Mouse (Mus musculus): ENCODE results near the gene Cr2. TPM values are rescaled to one million over a fixed set of nuclear protein-coding genes. Genes with fewer than 3 reads are reported as not detected.
A peak's percentile ranks its signal among the peaks of the same experiment; 100 is the strongest.
"Not testable (repeated sequence)": the region's sequence is repeated elsewhere in the genome, so short reads cannot be mapped to it uniquely, and the experiment has no call there.

Cr2 gene
- polyA plus RNA-seq (2014; fragmentation: Nextera tagmentation; extraction: Ambion mirVana), result 0.09 and 0.25 TPM in 2 replicates

- peak; percentile 88 for ATAC-seq (replicated peaks; ENCODE audit: insufficient number of reproducible peaks, low FRiP score, low TSS enrichment)
- Histone ChIP-seq H3K4me3 (ENCODE audit: low read depth, low read length) (peak within 1 kb of the TSS; percentile 35), H3K9ac (ENCODE audit: low read depth, low read length) (peak within 1 kb of the TSS; percentile 60)
Measured at GRCm38 (mm10) chr1:195175980-195176931, at the start of gene Cr2. Cr2 (minus strand) TSS chr1:195176716.

GRCm38 (mm10) chr1:195221781-195222180 lies 45.3 kb upstream of the Cr2 start:
- Histone ChIP-seq H3K9me3 (replicated peaks; ENCODE audit: control insufficient read depth, low read length) (no peaks in the 10 kb centered on the region), H3K27me3 (ENCODE audit: control insufficient read depth, insufficient read depth, low read length) (no peaks in the 10 kb centered on the region), H3K27ac (ENCODE audit: low read depth, low read length) (no peak overlapping the region), H3K4me1 (ENCODE audit: control insufficient read depth, insufficient read depth, low read length) (no peaks in the 10 kb centered on the region), H3K9ac (ENCODE audit: low read depth, low read length) (no peak overlapping the region), H3K36me3 (ENCODE audit: control insufficient read depth, insufficient read depth, low read length) (no peaks in the 10 kb centered on the region), H3K4me2 (no peak overlapping the region), H3K4me3 (ENCODE audit: low read depth, low read length) (no peak overlapping the region)
- 66% methylated on average over 2 of the region's 2 CpGs for WGBS (ENCODE audit: insufficient replicate concordance)
- no peak for ATAC-seq (replicated peaks; ENCODE audit: insufficient number of reproducible peaks, low FRiP score, low TSS enrichment)

More at GRCm38 (mm10) chr1:195175980-195176931, at the start of gene Cr2:
- 9% methylated on average over 20 of the region's 20 CpGs for WGBS (ENCODE audit: insufficient replicate concordance)
- Histone ChIP-seq H3K27ac (ENCODE audit: low read depth, low read length) (no peak within 1 kb of the TSS), H3K36me3 (ENCODE audit: control insufficient read depth, insufficient read depth, low read length) (no peaks in the 10 kb centered on the region), H3K4me1 (ENCODE audit: control insufficient read depth, insufficient read depth, low read length) (no peaks in the 10 kb centered on the region), H3K27me3 (ENCODE audit: control insufficient read depth, insufficient read depth, low read length) (no peaks in the 10 kb centered on the region), H3K9me3 (replicated peaks; ENCODE audit: control insufficient read depth, low read length) (no peaks in the 10 kb centered on the region), H3K4me2 (peak within 1 kb of the TSS; percentile 67)

- H3K4me1 ChIP-seq (ENCODE audit: control insufficient read depth, insufficient read depth, low read length); H3K9me3 ChIP-seq (replicated peaks; ENCODE audit: control insufficient read depth, low read length); H3K27me3 ChIP-seq (ENCODE audit: control insufficient read depth, insufficient read depth, low read length); H3K9ac ChIP-seq (ENCODE audit: low read depth, low read length); H3K36me3 ChIP-seq (ENCODE audit: control insufficient read depth, insufficient read depth, low read length); H3K27ac ChIP-seq (ENCODE audit: low read depth, low read length); ATAC-seq (replicated peaks; ENCODE audit: insufficient number of reproducible peaks, low FRiP score, low TSS enrichment); H3K4me3 ChIP-seq (ENCODE audit: low read depth, low read length): not testable (repeated sequence)
- peak overlapping the region; percentile 40 for H3K4me2 ChIP-seq
- 39% methylated on average over 19 of the region's 19 CpGs for WGBS (ENCODE audit: insufficient replicate concordance)
Measured at GRCm38 (mm10) chr1:195212851-195213250, 36.3 kb upstream of the Cr2 start.

GRCm38 (mm10) chr1:195184746-195185145 lies 8.2 kb upstream of the Cr2 start:
- H3K9ac ChIP-seq (ENCODE audit: low read depth, low read length), result no peak overlapping the region
- no peaks in the 10 kb centered on the region for H3K9me3 ChIP-seq (replicated peaks; ENCODE audit: control insufficient read depth, low read length)
- no peak overlapping the region for H3K27ac ChIP-seq (ENCODE audit: low read depth, low read length)
- no peak overlapping the region for H3K4me2 ChIP-seq
- no peaks in the 10 kb centered on the region for H3K4me1 ChIP-seq (ENCODE audit: control insufficient read depth, insufficient read depth, low read length)
- no peaks in the 10 kb centered on the region for H3K27me3 ChIP-seq (ENCODE audit: control insufficient read depth, insufficient read depth, low read length)
- no peak for ATAC-seq (replicated peaks; ENCODE audit: insufficient number of reproducible peaks, low FRiP score, low TSS enrichment)
- H3K36me3 ChIP-seq (ENCODE audit: control insufficient read depth, insufficient read depth, low read length), result no peaks in the 10 kb centered on the region
- H3K4me3 ChIP-seq (ENCODE audit: low read depth, low read length), result no peak overlapping the region

- ATAC-seq (replicated peaks; ENCODE audit: insufficient number of reproducible peaks, low FRiP score, low TSS enrichment), result no peak
- H3K4me2 ChIP-seq, result no peak overlapping the region
- H3K27me3 ChIP-seq (ENCODE audit: control insufficient read depth, insufficient read depth, low read length), result no peaks in the 10 kb centered on the region
- no peaks in the 10 kb centered on the region for H3K9me3 ChIP-seq (replicated peaks; ENCODE audit: control insufficient read depth, low read length)
- H3K27ac ChIP-seq (ENCODE audit: low read depth, low read length), result no peak overlapping the region
- no peaks in the 10 kb centered on the region for H3K4me1 ChIP-seq (ENCODE audit: control insufficient read depth, insufficient read depth, low read length)
- no peaks in the 10 kb centered on the region for H3K36me3 ChIP-seq (ENCODE audit: control insufficient read depth, insufficient read depth, low read length)
- H3K4me3 ChIP-seq (ENCODE audit: low read depth, low read length), result no peak overlapping the region
- no peak overlapping the region for H3K9ac ChIP-seq (ENCODE audit: low read depth, low read length)
- WGBS (ENCODE audit: insufficient replicate concordance), result 80% methylated on average over 9 of the region's 9 CpGs
Measured at GRCm38 (mm10) chr1:195164996-195165755, 11.3 kb downstream of the Cr2 start.

- no peak for ATAC-seq (replicated peaks; ENCODE audit: insufficient number of reproducible peaks, low FRiP score, low TSS enrichment)
- Histone ChIP-seq H3K27me3 (ENCODE audit: control insufficient read depth, insufficient read depth, low read length) (no peaks in the 10 kb centered on the region), H3K36me3 (ENCODE audit: control insufficient read depth, insufficient read depth, low read length) (peaks cover 3% of the 10 kb centered on the region), H3K4me3 (ENCODE audit: low read depth, low read length) (0 out of 2 replicates have a peak overlapping the region, but pooled peaks have one; percentile 74), H3K9me3 (replicated peaks; ENCODE audit: control insufficient read depth, low read length) (no peaks in the 10 kb centered on the region), H3K27ac (ENCODE audit: low read depth, low read length) (0 out of 2 replicates have a peak overlapping the region, but pooled peaks have one; percentile 99), H3K4me1 (ENCODE audit: control insufficient read depth, insufficient read depth, low read length) (0 out of 2 replicates have a peak, but pooled peaks cover 3% of the 10 kb centered on the region), H3K9ac (ENCODE audit: low read depth, low read length) (no peak overlapping the region), H3K4me2 (peak overlapping the region; percentile 79)
- 58% methylated on average over 3 of the region's 3 CpGs for WGBS (ENCODE audit: insufficient replicate concordance)
Measured at GRCm38 (mm10) chr1:195132070-195132469, 44.4 kb downstream of the Cr2 start.

- H3K27me3 ChIP-seq (ENCODE audit: control insufficient read depth, insufficient read depth, low read length), result no peaks in the 10 kb centered on the region
- peaks cover 3% of the 10 kb centered on the region for H3K36me3 ChIP-seq (ENCODE audit: control insufficient read depth, insufficient read depth, low read length)
- 24% methylated on average over 4 of the region's 4 CpGs for WGBS (ENCODE audit: insufficient replicate concordance)
- H3K4me1 ChIP-seq (ENCODE audit: control insufficient read depth, insufficient read depth, low read length), result 0 out of 2 replicates have a peak, but pooled peaks cover 3% of the 10 kb centered on the region
- peak overlapping the region; percentile 99 for H3K27ac ChIP-seq (ENCODE audit: low read depth, low read length)
- H3K4me3 ChIP-seq (ENCODE audit: low read depth, low read length), result peak overlapping the region; percentile 74
- no peaks in the 10 kb centered on the region for H3K9me3 ChIP-seq (replicated peaks; ENCODE audit: control insufficient read depth, low read length)
- peak overlapping the region; percentile 79 for H3K4me2 ChIP-seq
- ATAC-seq (replicated peaks; ENCODE audit: insufficient number of reproducible peaks, low FRiP score, low TSS enrichment), result no peak
- H3K9ac ChIP-seq (ENCODE audit: low read depth, low read length), result peak overlapping the region; percentile 98
Measured at GRCm38 (mm10) chr1:195131675-195132015, 44.9 kb downstream of the Cr2 start.

GRCm38 (mm10) chr1:195130953-195131674 lies 45.4 kb downstream of the Cr2 start, which contains the start of gene Cr1l:
Cr1l (minus strand) TSS chr1:195131586.
- Histone ChIP-seq H3K36me3 (ENCODE audit: control insufficient read depth, insufficient read depth, low read length) (peaks cover 3% of the 10 kb centered on the region), H3K4me3 (ENCODE audit: low read depth, low read length) (peak within 1 kb of the TSS; percentile 74), H3K9me3 (replicated peaks; ENCODE audit: control insufficient read depth, low read length) (no peaks in the 10 kb centered on the region), H3K27ac (ENCODE audit: low read depth, low read length) (peak within 1 kb of the TSS; percentile 99), H3K9ac (ENCODE audit: low read depth, low read length) (peak within 1 kb of the TSS; percentile 98), H3K27me3 (ENCODE audit: control insufficient read depth, insufficient read depth, low read length) (no peaks in the 10 kb centered on the region), H3K4me2 (peak within 1 kb of the TSS; percentile 79), H3K4me1 (ENCODE audit: control insufficient read depth, insufficient read depth, low read length) (0 out of 2 replicates have a peak, but pooled peaks cover 3% of the 10 kb centered on the region)
- under 1% methylated on average over 31 of the region's 31 CpGs for WGBS (ENCODE audit: insufficient replicate concordance)
- peak; percentile 97 for ATAC-seq (replicated peaks; ENCODE audit: insufficient number of reproducible peaks, low FRiP score, low TSS enrichment)

Measured in heart, embryonic 11.5 days (tissue).